Mouse (Mus musculus): Measurements from ENCODE around the gene Hoxb4.

Hoxb4 gene

DNA sequence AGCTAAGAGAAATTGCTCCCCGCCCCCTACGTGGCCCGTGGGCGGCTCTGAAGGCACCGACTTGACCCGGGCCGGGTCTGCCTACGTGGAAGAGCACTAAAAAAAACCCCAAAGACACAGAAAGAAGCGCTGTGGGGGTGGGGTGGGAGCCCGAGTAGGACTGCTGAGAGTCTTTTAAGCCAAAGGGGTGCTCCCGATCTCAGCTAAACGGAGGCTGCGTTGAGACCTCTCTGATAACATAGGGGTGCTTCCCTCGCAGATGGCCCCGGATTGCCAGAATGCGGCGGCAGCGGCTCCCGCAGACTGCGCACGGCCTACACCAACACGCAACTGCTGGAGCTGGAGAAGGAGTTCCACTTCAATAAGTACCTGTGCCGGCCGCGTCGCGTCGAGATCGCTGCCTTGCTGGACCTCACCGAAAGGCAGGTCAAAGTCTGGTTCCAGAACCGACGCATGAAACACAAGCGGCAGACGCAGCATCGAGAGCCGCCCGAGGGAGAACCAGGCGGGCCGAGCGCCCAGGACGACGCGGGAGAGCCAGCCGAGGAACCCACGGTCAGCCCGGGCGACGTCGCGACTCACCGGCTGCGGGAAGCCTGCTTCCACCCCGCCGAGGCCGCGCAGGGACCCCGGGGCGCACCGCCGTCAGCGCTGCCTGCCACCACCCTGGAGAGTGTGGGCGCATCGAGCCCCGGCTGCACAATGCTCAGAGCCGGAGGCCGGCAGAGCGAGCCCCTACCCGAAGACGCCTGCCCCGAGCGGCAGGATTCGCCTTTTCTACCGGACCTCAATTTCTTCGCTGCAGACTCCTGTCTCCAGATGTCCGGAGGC, 34.8 kb downstream of the Hoxb4 start:
- DNase-seq, result no peak

DNA sequence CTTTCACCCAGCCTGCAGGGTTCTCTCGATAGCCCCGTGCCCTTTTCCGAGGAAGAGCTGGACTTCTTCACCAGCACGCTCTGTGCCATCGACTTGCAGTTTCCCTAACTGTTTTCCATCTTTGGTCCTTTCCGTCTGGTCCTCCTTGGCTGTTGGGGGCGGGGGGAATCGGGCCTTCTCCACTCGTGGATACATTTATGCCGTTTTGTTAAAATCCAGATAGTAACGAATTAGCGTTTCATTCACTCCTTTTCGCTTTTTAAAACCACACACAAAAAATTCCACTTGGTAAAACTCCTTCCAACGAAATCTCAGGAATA, 35.4 kb downstream of the Hoxb4 start:
- no peak for DNase-seq

DNA sequence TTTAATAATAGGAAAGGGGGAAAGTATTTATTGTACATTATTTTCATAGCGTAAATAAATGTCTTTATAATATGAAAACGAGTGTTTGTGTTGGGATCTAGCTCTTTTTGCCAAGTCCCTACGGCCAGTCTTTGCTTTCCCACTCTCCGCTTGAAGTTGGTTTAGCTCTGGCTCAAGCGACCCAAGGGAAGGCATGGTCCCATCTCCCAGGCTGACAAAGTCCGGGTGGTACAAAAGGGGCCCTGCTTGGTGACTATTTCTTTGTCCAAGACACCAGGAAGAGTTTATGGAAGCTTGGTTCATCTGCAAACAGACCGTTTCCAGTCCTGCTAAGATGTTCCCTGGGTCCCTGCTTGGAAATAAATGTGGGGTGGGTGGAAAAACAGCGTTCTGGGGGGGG, 35.9 kb downstream of the Hoxb4 start:
- no peak for DNase-seq

DNA sequence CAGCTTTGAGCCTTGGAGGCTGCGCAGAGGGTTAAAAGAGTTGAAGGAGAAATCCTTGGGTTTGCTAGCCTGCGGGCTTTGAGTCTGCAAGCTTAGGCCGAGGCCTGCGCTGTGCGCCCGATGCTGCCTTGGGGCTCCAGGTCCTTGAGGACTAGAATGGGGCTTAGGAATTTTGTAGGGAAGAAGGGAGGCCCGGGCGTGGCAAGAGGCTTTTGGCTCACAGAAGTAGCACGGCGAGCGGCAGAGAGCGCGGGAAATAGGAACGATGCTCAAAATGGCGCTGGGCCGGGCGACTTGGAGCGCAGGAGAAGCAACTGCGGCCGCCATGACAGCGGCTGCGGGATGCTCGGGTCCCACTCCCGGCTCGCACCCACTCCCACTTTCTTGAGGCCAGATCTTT, 36.3 kb downstream of the Hoxb4 start:
- DNase-seq, result no peak

DNA sequence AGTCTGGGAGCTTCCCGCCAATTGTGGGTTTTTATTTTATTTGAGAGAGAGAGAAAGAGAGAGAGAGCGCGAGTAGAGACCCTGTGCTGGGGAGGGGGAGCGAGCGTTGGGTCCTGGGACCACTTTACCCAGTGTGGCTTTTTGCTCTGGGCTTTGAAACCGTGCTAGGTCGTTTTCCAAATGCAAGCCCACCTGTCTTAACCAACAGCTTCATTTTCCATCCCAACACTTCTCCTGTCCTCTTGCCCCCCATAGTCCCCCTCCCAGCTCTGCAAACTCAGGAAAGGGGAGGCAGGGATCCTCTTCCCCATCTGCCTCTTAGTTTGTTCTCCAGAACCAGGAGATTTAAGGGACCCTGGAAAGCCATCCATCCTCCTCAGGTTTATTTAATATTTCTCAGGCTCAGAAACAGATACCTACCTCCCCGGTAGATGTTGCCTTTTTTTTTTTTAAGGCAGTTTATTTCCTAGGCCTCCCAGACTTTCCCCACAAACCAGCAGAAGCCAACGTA, 36.8 kb downstream of the Hoxb4 start:
- no peak for DNase-seq

DNA sequence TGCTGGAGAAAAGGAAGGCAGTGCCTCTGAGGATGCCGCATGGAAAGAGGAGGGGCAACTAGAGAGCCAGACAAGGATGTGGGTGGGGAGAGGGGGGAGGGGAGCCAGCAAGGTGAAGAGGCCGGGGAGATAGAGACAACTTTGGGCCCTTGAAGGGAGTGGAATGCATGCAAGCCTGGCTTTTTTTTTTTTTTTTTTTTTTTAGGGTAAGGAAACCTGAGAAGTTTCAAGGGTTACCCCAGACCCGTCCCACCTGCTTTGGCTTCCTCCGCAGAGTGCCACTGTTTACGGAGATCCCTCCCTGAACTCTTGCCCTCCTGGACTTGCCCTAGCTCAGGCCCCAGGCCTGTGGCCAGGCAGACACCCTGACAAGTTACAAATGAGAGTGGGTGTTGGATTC, 45.7 kb downstream of the Hoxb4 start:
- no peak for DNase-seq

DNA sequence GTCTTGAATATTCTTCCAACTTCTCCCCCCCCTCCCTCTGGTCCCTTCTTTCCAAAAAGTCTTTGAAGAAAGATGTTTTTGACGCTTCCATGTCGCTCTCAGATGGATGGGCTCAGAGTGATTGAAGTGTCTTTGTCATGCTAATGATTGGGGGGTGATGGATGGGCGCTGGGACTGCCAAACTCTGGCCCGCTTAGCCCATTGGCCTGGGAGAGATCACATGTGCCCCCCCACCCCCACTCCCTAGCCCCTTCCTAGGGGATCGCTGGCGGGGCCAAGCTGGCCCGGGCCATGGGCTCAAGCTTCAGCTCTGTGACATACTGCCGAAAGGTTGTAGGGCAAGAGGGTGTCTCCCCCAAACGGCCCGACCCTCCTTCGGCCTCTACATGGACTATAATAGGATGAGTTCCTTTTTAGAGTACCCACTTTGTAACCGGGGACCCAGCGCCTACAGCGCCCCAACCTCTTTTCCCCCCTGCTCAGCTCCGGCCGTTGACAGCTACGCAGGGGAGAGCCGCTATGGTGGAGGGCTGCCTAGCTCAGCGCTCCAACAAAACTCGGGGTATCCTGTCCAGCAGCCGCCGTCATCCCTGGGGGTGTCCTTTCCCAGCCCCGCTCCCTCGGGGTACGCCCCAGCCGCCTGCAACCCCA, 47.5 kb downstream of the Hoxb4 start, which contains the start of gene Hoxb1:
Gene Hoxb1 (plus strand): TSS at position 312 of the 651 bp plus-strand sequence.
- DNase-seq, result no peak

DNA sequence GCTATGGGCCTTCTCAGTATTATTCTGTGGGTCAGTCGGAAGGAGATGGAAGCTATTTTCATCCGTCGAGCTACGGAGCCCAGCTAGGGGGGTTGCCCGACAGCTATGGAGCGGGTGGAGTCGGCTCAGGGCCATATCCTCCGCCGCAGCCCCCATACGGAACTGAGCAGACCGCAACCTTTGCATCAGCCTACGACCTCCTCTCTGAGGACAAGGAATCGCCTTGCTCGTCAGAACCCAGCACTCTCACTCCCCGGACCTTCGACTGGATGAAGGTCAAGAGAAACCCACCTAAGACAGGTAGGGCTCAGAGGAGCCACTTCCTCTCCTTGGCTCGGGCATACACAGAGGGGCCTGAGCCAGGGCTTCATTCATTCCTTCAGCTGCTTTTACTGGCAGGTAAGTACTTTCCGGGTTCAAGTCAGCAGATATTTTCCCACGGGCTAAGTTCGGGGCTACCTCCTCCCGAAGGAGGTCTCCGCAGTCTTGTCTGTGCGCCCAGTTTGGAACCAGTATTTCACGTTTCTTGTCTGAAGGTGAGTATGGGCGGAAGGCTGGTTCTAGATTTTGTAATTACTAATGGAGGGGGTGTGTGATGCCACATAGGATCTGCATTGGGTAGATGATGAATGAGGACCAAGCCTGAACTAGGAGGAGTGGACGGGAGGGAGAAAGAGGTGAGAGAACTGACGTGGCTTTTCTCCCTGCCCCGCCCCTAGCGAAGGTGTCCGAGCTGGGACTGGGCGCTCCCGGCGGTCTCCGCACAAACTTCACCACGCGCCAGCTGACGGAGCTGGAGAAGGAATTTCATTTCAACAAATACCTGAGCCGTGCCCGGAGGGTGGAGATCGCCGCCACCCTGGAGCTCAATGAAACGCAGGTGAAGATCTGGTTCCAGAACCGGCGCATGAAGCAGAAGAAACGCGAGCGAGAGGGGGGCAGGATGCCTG, 48.3 kb downstream of the Hoxb4 start:
- no peak for DNase-seq

DNA sequence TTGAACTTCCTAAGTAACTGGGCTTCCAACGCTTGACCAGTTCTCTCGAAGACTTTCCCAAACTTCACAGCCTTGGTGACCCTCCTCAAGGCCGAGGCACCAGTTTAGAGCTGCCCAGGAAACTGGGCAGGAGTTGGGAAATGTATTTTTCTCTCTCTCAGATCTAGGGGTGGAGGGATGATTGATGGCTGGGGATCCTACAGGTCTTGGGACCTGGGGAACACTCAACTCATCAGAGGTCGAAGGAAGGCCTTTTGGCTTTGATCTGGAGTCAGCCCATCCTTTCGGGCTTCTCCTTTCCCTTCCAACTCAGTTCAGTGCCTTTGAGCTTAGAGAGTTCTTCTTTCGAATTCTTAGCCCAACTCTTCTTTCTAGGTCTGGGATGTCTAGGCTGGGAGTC, 49.1 kb downstream of the Hoxb4 start:
- no peak for DNase-seq

DNA sequence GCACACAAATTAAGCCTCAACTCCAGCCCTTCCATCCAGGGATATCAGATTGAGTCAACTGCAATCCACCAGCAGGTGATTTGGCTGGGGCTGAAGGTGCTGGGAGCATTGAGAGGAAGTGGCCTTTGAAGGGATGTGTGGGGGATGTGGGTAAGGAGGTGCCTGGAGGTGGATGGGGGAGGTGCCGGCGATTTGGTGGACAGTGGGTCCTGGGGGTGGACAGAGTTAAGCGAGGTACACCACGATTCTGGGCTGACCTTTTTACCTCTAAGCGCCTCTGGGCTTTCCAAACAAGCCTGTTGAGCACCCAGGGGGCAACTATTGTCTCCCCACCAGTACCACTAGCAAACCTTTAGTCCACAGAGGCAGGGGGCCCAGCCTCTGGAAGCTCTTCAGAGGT, 50.6 kb downstream of the Hoxb4 start:
- DNase-seq, result no peak

DNA sequence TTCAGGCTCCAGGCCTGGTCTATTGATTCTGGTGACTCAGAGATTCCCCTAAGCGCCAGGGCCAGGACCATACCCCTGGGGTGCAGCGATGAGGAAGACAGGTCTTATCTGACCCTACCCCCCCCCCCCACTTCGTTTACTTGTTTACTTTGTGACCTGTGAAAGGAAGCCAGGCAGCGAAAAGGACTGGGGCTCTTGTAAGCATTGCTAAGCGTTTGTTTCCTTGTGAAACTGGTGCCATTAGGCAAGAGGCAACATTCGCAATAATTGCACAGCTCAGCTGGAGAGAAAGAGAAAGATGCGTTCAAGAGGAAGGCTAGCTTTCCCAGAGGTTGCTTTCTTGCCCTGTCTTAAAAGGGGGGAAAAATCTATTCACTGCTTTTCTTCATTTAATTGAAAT, 51.1 kb downstream of the Hoxb4 start:
- no peak for DNase-seq
